Mouse (Mus musculus): ENCODE measurements around the gene Gla. TPM values are rescaled to one million over a fixed set of nuclear protein-coding genes. Genes with fewer than 3 reads are reported as not detected.

Gla gene
- polyA plus RNA-seq, 1 experiment from 2014 or later = 3.2 TPM

GRCm38 (mm10) chrX:134564326-134564725, 36.6 kb downstream of the Gla start:
- 38% methylated on average over 4 of the region's 4 CpGs for WGBS (ENCODE audit: insufficient replicate concordance)
- no peaks in the 10 kb centered on the region for H3K27me3 ChIP-seq (ENCODE audit: insufficient read depth, low read length)
- ATAC-seq (peak; percentile 33; the same call in 1 of the 2 replicates), DNase-seq (no peak)
- no peak overlapping the region for H3K4me3 ChIP-seq (ENCODE audit: low read depth, low read length)
- no peak overlapping the region for H3K27ac ChIP-seq (ENCODE audit: low read depth)
- H3K36me3 ChIP-seq (replicated peaks; ENCODE audit: insufficient read depth, low read length) = no peaks in the 10 kb centered on the region
- no peak overlapping the region for H3K4me2 ChIP-seq (ENCODE audit: low read depth, low read length)
- no peak for TF ChIP-seq CTCF (IDR thresholded peaks at IDR 0.05; ENCODE audit: low read depth)
- TF ChIP-seq EP300 (IDR thresholded peaks at IDR 0.05; ENCODE audit: low read depth) = no peak
- H3K9ac ChIP-seq (replicated peaks) = no peak overlapping the region
- H3K9me3 ChIP-seq (ENCODE audit: low read length) = no peaks in the 10 kb centered on the region
- H3K4me1 ChIP-seq (ENCODE audit: insufficient read depth) = no peaks in the 10 kb centered on the region

GRCm38 (mm10) chrX:134554425-134554824, 46.5 kb downstream of the Gla start:
- ATAC-seq = 0 out of 2 replicates have a peak, but pooled peaks have one; percentile 27

GRCm38 (mm10) chrX:134553326-134553725, 47.6 kb downstream of the Gla start:
- DNase-seq (no peak), ATAC-seq (no peak)
- 73% methylated on average over 4 of the region's 4 CpGs for WGBS (ENCODE audit: insufficient replicate concordance)
- Histone ChIP-seq H3K4me2 (ENCODE audit: low read depth, low read length) (no peak overlapping the region), H3K9ac (replicated peaks) (no peak overlapping the region), H3K4me3 (ENCODE audit: low read depth, low read length) (no peak overlapping the region), H3K27ac (ENCODE audit: low read depth) (no peak overlapping the region), H3K4me1 (ENCODE audit: insufficient read depth) (no peaks in the 10 kb centered on the region), H3K36me3 (replicated peaks; ENCODE audit: insufficient read depth, low read length) (no peaks in the 10 kb centered on the region; the same call in 1 of the 2 replicates), H3K9me3 (ENCODE audit: low read length) (no peaks in the 10 kb centered on the region), H3K27me3 (ENCODE audit: insufficient read depth, low read length) (no peaks in the 10 kb centered on the region)
- TF ChIP-seq CTCF (IDR thresholded peaks at IDR 0.05; ENCODE audit: low read depth) (no peak), EP300 (IDR thresholded peaks at IDR 0.05; ENCODE audit: low read depth) (no peak)

More at GRCm38 (mm10) chrX:134554425-134554824, 46.5 kb downstream of the Gla start:
- no peak for DNase-seq
- no peaks in the 10 kb centered on the region for H3K27me3 ChIP-seq (ENCODE audit: insufficient read depth, low read length)
- TF ChIP-seq CTCF (IDR thresholded peaks at IDR 0.05; ENCODE audit: low read depth) = no peak
- no peak for TF ChIP-seq EP300 (IDR thresholded peaks at IDR 0.05; ENCODE audit: low read depth)
- no peak overlapping the region for H3K27ac ChIP-seq (ENCODE audit: low read depth)
- no peak overlapping the region for H3K4me2 ChIP-seq (ENCODE audit: low read depth, low read length)
- no peaks in the 10 kb centered on the region; the same call in 1 of the 2 replicates for H3K36me3 ChIP-seq (replicated peaks; ENCODE audit: insufficient read depth, low read length)
- 54% methylated on average over 6 of the region's 6 CpGs for whole genome bisulfite sequencing (ENCODE audit: insufficient replicate concordance)
- H3K9me3 ChIP-seq (ENCODE audit: low read length) = no peaks in the 10 kb centered on the region
- H3K4me3 ChIP-seq (ENCODE audit: low read depth, low read length) = no peak overlapping the region
- no peak overlapping the region for H3K9ac ChIP-seq (replicated peaks)
- H3K4me1 ChIP-seq (ENCODE audit: insufficient read depth) = no peaks in the 10 kb centered on the region

- Histone ChIP-seq H3K36me3 (replicated peaks; ENCODE audit: insufficient read depth, low read length) (no peaks in the 10 kb centered on the region; the same call in 1 of the 2 replicates), H3K9me3 (ENCODE audit: low read length) (no peaks in the 10 kb centered on the region), H3K27me3 (ENCODE audit: insufficient read depth, low read length) (no peaks in the 10 kb centered on the region), H3K4me2 (ENCODE audit: low read depth, low read length) (no peak overlapping the region), H3K27ac (ENCODE audit: low read depth) (no peak overlapping the region), H3K4me3 (ENCODE audit: low read depth, low read length) (no peak overlapping the region), H3K9ac (replicated peaks) (no peak overlapping the region), H3K4me1 (ENCODE audit: insufficient read depth) (no peaks in the 10 kb centered on the region)
- ATAC-seq = no peak
- TF ChIP-seq CTCF (IDR thresholded peaks at IDR 0.05; ENCODE audit: low read depth) (peak; percentile 69), EP300 (IDR thresholded peaks at IDR 0.05; ENCODE audit: low read depth) (no peak)
- no peak for DNase-seq
- WGBS (ENCODE audit: insufficient replicate concordance) = 18% methylated on average over 5 of the region's 5 CpGs
Measured at GRCm38 (mm10) chrX:134550903-134551302, 50.0 kb downstream of the Gla start.

- no peak overlapping the region for H3K4me2 ChIP-seq (ENCODE audit: low read depth, low read length)
- H3K36me3 ChIP-seq (replicated peaks; ENCODE audit: insufficient read depth, low read length) = no peaks in the 10 kb centered on the region
- ATAC-seq = peak; percentile 70
- H3K9ac ChIP-seq (replicated peaks) = no peak overlapping the region
- TF ChIP-seq CTCF (IDR thresholded peaks at IDR 0.05; ENCODE audit: low read depth) (no peak), EP300 (IDR thresholded peaks at IDR 0.05; ENCODE audit: low read depth) (no peak)
- 69% methylated on average over 4 of the region's 4 CpGs for WGBS (ENCODE audit: insufficient replicate concordance)
- no peak overlapping the region for H3K27ac ChIP-seq (ENCODE audit: low read depth)
- H3K27me3 ChIP-seq (ENCODE audit: insufficient read depth, low read length) = no peaks in the 10 kb centered on the region
- H3K9me3 ChIP-seq (ENCODE audit: low read length) = no peaks in the 10 kb centered on the region
- H3K4me1 ChIP-seq (ENCODE audit: insufficient read depth) = no peaks in the 10 kb centered on the region
- H3K4me3 ChIP-seq (ENCODE audit: low read depth, low read length) = no peak overlapping the region
- DNase-seq = no peak
Measured at GRCm38 (mm10) chrX:134547330-134547729, 53.6 kb downstream of the Gla start.

GRCm38 (mm10) chrX:134541955-134542308, 59.0 kb downstream of the Gla start:
- Histone ChIP-seq H3K27me3 (ENCODE audit: insufficient read depth, low read length) (no peaks in the 10 kb centered on the region), H3K4me2 (ENCODE audit: low read depth, low read length) (peak overlapping the region; percentile 81), H3K9me3 (ENCODE audit: low read length) (no peaks in the 10 kb centered on the region), H3K36me3 (replicated peaks; ENCODE audit: insufficient read depth, low read length) (no peaks in the 10 kb centered on the region), H3K4me3 (ENCODE audit: low read depth, low read length) (peak overlapping the region; percentile 58), H3K4me1 (ENCODE audit: insufficient read depth) (no peaks in the 10 kb centered on the region), H3K9ac (replicated peaks) (peak overlapping the region; percentile 70), H3K27ac (ENCODE audit: low read depth) (peak overlapping the region; percentile 78)
- DNase-seq = no peak
- no peak for TF ChIP-seq CTCF (IDR thresholded peaks at IDR 0.05; ENCODE audit: low read depth)
- TF ChIP-seq EP300 (IDR thresholded peaks at IDR 0.05; ENCODE audit: low read depth) = no peak
- ATAC-seq = no peak
- WGBS (ENCODE audit: insufficient replicate concordance) = 19% methylated on average over 6 of the region's 6 CpGs

Measured in liver, postnatal 0 days (tissue).